Mouse (Mus musculus): ENCODE data around the gene Nxpe3.
"Not testable (repeated sequence)": the region's sequence is repeated elsewhere in the genome, so short reads cannot be mapped to it uniquely, and the experiment has no call there.

Nxpe3 gene

GRCm38 (mm10) chr16:55837653-55838052, 57.4 kb downstream of the Nxpe3 start:
- DNase-seq (ENCODE audit: low spot score in 2 of 2) = not testable (repeated sequence)

GRCm38 (mm10) chr16:55837168-55837567, 57.9 kb downstream of the Nxpe3 start:
- no peak for DNase-seq (ENCODE audit: low spot score in 2 of 2)

- DNase-seq (ENCODE audit: low spot score in 2 of 2) = no peak
Observed at GRCm38 (mm10) chr16:55835798-55836197, 59.3 kb downstream of the Nxpe3 start.

- no peak for DNase-seq (ENCODE audit: low spot score in 2 of 2)
Observed at GRCm38 (mm10) chr16:55832617-55833016, 62.5 kb downstream of the Nxpe3 start.

- DNase-seq (ENCODE audit: low spot score in 2 of 2) = no peak
Observed at GRCm38 (mm10) chr16:55832040-55832439, 63.0 kb downstream of the Nxpe3 start.

GRCm38 (mm10) chr16:55831451-55831850, 63.6 kb downstream of the Nxpe3 start:
- DNase-seq (ENCODE audit: low spot score in 2 of 2) = no peak

- DNase-seq (ENCODE audit: low spot score in 2 of 2) = no peak
Observed at GRCm38 (mm10) chr16:55823398-55824155, 71.5 kb downstream of the Nxpe3 start.

GRCm38 (mm10) chr16:55822741-55823397, 72.2 kb downstream of the Nxpe3 start:
- DNase-seq (ENCODE audit: low spot score in 2 of 2) = no peak

- DNase-seq (ENCODE audit: low spot score in 2 of 2) = peak; percentile 55 to 66
Observed at GRCm38 (mm10) chr16:55821997-55822740, 72.9 kb downstream of the Nxpe3 start.

- DNase-seq (ENCODE audit: low spot score in 2 of 2) = no peak
Observed at GRCm38 (mm10) chr16:55821571-55821981, 73.5 kb downstream of the Nxpe3 start.

- DNase-seq (ENCODE audit: low spot score in 2 of 2) = no peak
Observed at GRCm38 (mm10) chr16:55820916-55821570, 74.0 kb downstream of the Nxpe3 start.

GRCm38 (mm10) chr16:55820161-55820915, 74.7 kb downstream of the Nxpe3 start:
- DNase-seq (ENCODE audit: low spot score in 2 of 2) = no peak

- DNase-seq (ENCODE audit: low spot score in 2 of 2) = no peak
Observed at GRCm38 (mm10) chr16:55819186-55819861, 75.8 kb downstream of the Nxpe3 start.

- no peak for DNase-seq (ENCODE audit: low spot score in 2 of 2)
Observed at GRCm38 (mm10) chr16:55817717-55818515, 77.2 kb downstream of the Nxpe3 start.

- DNase-seq (ENCODE audit: low spot score in 2 of 2) = no peak
Observed at GRCm38 (mm10) chr16:55816202-55816941, 78.7 kb downstream of the Nxpe3 start.

GRCm38 (mm10) chr16:55815466-55815865, 79.6 kb downstream of the Nxpe3 start:
- no peak for DNase-seq (ENCODE audit: low spot score in 2 of 2)

GRCm38 (mm10) chr16:55814686-55815085, 80.4 kb downstream of the Nxpe3 start:
- DNase-seq (ENCODE audit: low spot score in 2 of 2) = no peak

- DNase-seq (ENCODE audit: low spot score in 2 of 2) = no peak
Observed at GRCm38 (mm10) chr16:55813916-55814315, 81.2 kb downstream of the Nxpe3 start.

- DNase-seq (ENCODE audit: low spot score in 2 of 2) = no peak
Observed at GRCm38 (mm10) chr16:55811792-55812191, 83.3 kb downstream of the Nxpe3 start.

All from frontal cortex, postnatal 25 days (tissue).